Mouse (Mus musculus) lung, postnatal 0 days (tissue): ENCODE data around the gene Creb3l2. TPM values are rescaled to one million over a fixed set of nuclear protein-coding genes. Genes with fewer than 3 reads are reported as not detected.

ENCODE experiments used
- ATAC-seq: fragments of 200-750 bp; cut with Nextera tagmentation; 2 replicates; pipeline ENCODE4 v1.8.0; 2017; ENCODE audit warnings: moderate library complexity
- DNase-seq: peaks from one replicate; pipeline ENCODE4 v3.0.0-alpha.2; 2016; ENCODE audit warnings: low spot score
- H3K27ac ChIP-seq: fragments of 300-500 bp; sonication (generic); 2 replicates; pipeline ENCODE4 v1.5.1; 2014; ENCODE audit warnings: antibody characterized with exemption, mild to moderate bottlenecking, low read length, mixed read lengths
- H3K27me3 ChIP-seq: fragments of 300-500 bp; sonication (generic); replicated peaks from 2 replicates; pipeline ENCODE4 v1.6.1; 2014; ENCODE audit warnings: low read length, mixed read lengths; ENCODE audit not compliant: insufficient read depth
- H3K36me3 ChIP-seq: fragments of 300-500 bp; sonication (generic); 2 replicates; pipeline ENCODE4 v1.6.1; 2014; ENCODE audit warnings: low read length, mixed read lengths; ENCODE audit not compliant: insufficient read depth
- H3K4me1 ChIP-seq: fragments of 300-500 bp; sonication (generic); 2 replicates; pipeline ENCODE4 v1.6.1; 2014; ENCODE audit warnings: antibody characterized with exemption, low read depth, low read length, mixed read lengths; ENCODE audit not compliant: insufficient read depth
- H3K4me2 ChIP-seq: fragments of 300-500 bp; sonication (generic); replicated peaks from 2 replicates; pipeline ENCODE4 v1.6.1; 2014; ENCODE audit warnings: low read depth, mild to moderate bottlenecking, low read length, moderate library complexity, mixed read lengths
- H3K4me3 ChIP-seq: fragments of 300-500 bp; sonication (generic); 2 replicates; pipeline ENCODE4 v1.5.1; 2014; ENCODE audit warnings: low read depth, low read length
- H3K9ac ChIP-seq: fragments of 300-500 bp; sonication (generic); replicated peaks from 2 replicates; pipeline ENCODE4 v1.6.1; 2014; ENCODE audit warnings: low read depth, mild to moderate bottlenecking
- H3K9me3 ChIP-seq: fragments of 300-500 bp; sonication (generic); 2 replicates; pipeline ENCODE4 v1.6.1; 2016; ENCODE audit warnings: low read length, mixed read lengths
- CTCF ChIP-seq: IDR thresholded peaks from 2 replicates; pipeline ENCODE4 v1.5.1; 2016; ENCODE audit warnings: antibody characterized with exemption, mild to moderate bottlenecking
- EP300 ChIP-seq: IDR thresholded peaks from 2 replicates; pipeline ENCODE4 v1.6.1; 2016; ENCODE audit warnings: antibody characterized with exemption, mild to moderate bottlenecking, control low read depth
- WGBS: fragments of 180-500 bp; shearing (Covaris S2); extraction: QIAGEN DNeasy Blood & Tissue Kit; methylation state at CpG from one replicate; pipeline ENCODE4 v1.1.7; 2014; 5-methylcytosine and 5-hydroxymethylcytosine counted together
- polyA plus RNA-seq: library from polyadenylated mRNA; unstranded; fragments of >200 nt; fragmentation: Nextera tagmentation; extraction: Ambion mirVana; gene quantifications from 2 replicates; pipeline ENCODE4 v1.2.1, GENCODE M21; 2015

The Creb3l2 gene
- polyA plus RNA-seq, 1 experiment from 2014 or later = 23.8 TPM

DNA sequence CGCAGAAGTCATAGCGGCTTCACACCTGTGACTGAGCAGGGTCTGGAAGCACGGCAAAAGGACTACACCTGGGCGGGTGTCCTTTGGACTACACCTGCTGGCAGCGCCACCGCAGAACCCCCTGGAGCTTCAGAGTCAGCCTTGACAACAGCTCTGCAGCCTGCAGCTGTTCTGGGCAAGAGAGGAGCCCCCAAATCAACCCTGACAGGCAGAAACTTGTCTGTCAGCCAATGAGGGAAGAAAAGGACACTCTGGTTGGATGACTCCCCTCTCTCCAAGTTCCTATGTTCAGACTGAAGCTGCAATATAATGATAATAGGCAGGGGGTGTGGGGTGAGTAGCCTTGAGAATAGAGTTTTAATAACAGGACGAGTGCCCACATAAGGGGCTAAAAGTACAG, 105.6 kb downstream of the Creb3l2 start:
- Histone ChIP-seq H3K36me3 (peaks cover 35% of the 10 kb centered on the region; the same call in 1 of the 2 replicates), H3K9me3 (no peaks in the 10 kb centered on the region), H3K4me1 (peaks cover 7% of the 10 kb centered on the region; the same call in 1 of the 2 replicates), H3K27me3 (no peaks in the 10 kb centered on the region), H3K4me2 (no peak overlapping the region), H3K4me3 (no peak overlapping the region), H3K27ac (0 out of 2 replicates have a peak overlapping the region, but pooled peaks have one; percentile 44), H3K9ac (no peak overlapping the region)
- no peak for TF ChIP-seq CTCF
- TF ChIP-seq EP300 = no peak
- 55% methylated on average over 7 of the region's 7 CpGs for WGBS
- ATAC-seq (no peak), DNase-seq (no peak)

GRCm38 (mm10) chr6:37332846-37333245, 109.1 kb downstream of the Creb3l2 start:
- DNase-seq = no peak
- Histone ChIP-seq H3K36me3 (peaks cover 36% of the 10 kb centered on the region; the same call in 1 of the 2 replicates), H3K9ac (no peak overlapping the region), H3K9me3 (no peaks in the 10 kb centered on the region), H3K4me1 (peaks cover 11% of the 10 kb centered on the region; the same call in 1 of the 2 replicates), H3K27me3 (no peaks in the 10 kb centered on the region), H3K27ac (no peak overlapping the region), H3K4me3 (no peak overlapping the region), H3K4me2 (no peak overlapping the region)
- 67% methylated on average over 10 of the region's 10 CpGs for WGBS
- TF ChIP-seq EP300 = no peak
- ATAC-seq = no peak

- 53% methylated on average over 5 of the region's 5 CpGs for WGBS
- ATAC-seq = peak; percentile 58
- no peak overlapping the region for H3K4me2 ChIP-seq
- no peaks in the 10 kb centered on the region for H3K27me3 ChIP-seq
- H3K27ac ChIP-seq = no peak overlapping the region
- 0 out of 2 replicates have a peak, but pooled peaks cover 4% of the 10 kb centered on the region for H3K4me1 ChIP-seq
- H3K36me3 ChIP-seq = peaks cover 32% of the 10 kb centered on the region; the same call in 1 of the 2 replicates
- no peak overlapping the region for H3K4me3 ChIP-seq
- TF ChIP-seq EP300 (no peak), CTCF (no peak)
- no peak overlapping the region for H3K9ac ChIP-seq
- no peaks in the 10 kb centered on the region for H3K9me3 ChIP-seq
- DNase-seq = peak; percentile 42
Observed at GRCm38 (mm10) chr6:37329901-37330864, 111.8 kb downstream of the Creb3l2 start.

DNA sequence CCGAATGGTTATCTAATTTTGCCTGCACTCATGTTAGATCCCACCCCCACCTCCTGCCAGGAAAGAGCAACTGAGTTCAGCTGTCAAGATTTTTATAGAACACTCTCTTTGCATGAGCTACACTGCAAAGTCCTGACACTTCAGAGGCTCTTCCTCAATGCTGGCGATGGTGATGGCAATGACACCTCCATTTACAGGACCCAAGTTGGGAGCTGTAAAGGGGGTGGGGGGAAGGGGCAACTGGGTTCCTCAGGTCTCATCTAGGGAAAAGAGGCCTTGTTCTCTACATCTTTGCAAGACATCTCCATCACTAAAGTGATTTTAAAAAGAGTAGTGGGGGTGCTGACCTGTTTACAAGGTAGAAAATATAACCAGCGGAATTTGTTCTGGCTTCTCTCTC, 112.6 kb downstream of the Creb3l2 start:
- 71% methylated on average over 3 of the region's 3 CpGs for WGBS
- H3K4me2 ChIP-seq = no peak overlapping the region
- no peak overlapping the region for H3K4me3 ChIP-seq
- H3K36me3 ChIP-seq = peaks cover 27% of the 10 kb centered on the region; the same call in 1 of the 2 replicates
- H3K9ac ChIP-seq = no peak overlapping the region
- DNase-seq (no peak), ATAC-seq (no peak)
- 0 out of 2 replicates have a peak, but pooled peaks cover 4% of the 10 kb centered on the region for H3K4me1 ChIP-seq
- TF ChIP-seq CTCF = no peak
- TF ChIP-seq EP300 = no peak
- H3K9me3 ChIP-seq = no peaks in the 10 kb centered on the region
- H3K27ac ChIP-seq = no peak overlapping the region
- no peaks in the 10 kb centered on the region for H3K27me3 ChIP-seq

- Histone ChIP-seq H3K4me1 (0 out of 2 replicates have a peak, but pooled peaks cover 4% of the 10 kb centered on the region), H3K4me2 (no peak overlapping the region), H3K4me3 (no peak overlapping the region), H3K9me3 (no peaks in the 10 kb centered on the region), H3K9ac (no peak overlapping the region), H3K27ac (no peak overlapping the region), H3K36me3 (peaks cover 20% of the 10 kb centered on the region; the same call in 1 of the 2 replicates), H3K27me3 (no peaks in the 10 kb centered on the region)
- TF ChIP-seq EP300 = no peak
- TF ChIP-seq CTCF = no peak
- no peak for DNase-seq
- ATAC-seq = no peak
- 61% methylated on average over 7 of the region's 7 CpGs for WGBS
Observed at GRCm38 (mm10) chr6:37328671-37329070, 113.3 kb downstream of the Creb3l2 start.

- Histone ChIP-seq H3K27me3 (no peaks in the 10 kb centered on the region), H3K9ac (0 out of 2 replicates have a peak overlapping the region, but pooled peaks have one; percentile 5), H3K9me3 (no peaks in the 10 kb centered on the region), H3K4me2 (no peak overlapping the region), H3K36me3 (peaks cover 12% of the 10 kb centered on the region; the same call in 1 of the 2 replicates), H3K4me3 (no peak overlapping the region), H3K4me1 (0 out of 2 replicates have a peak, but pooled peaks cover 4% of the 10 kb centered on the region), H3K27ac (no peak overlapping the region)
- no peak for TF ChIP-seq CTCF
- no peak for TF ChIP-seq EP300
- ATAC-seq (no peak), DNase-seq (no peak)
- 80% methylated on average over 6 of the region's 6 CpGs for WGBS
Observed at GRCm38 (mm10) chr6:37327519-37327918, 114.4 kb downstream of the Creb3l2 start.
